Mouse (Mus musculus) gastrocnemius, adult 2 months (tissue): ENCODE data around the gene Elmo3. TPM values are rescaled to one million over a fixed set of nuclear protein-coding genes. Genes with fewer than 3 reads are reported as not detected.

ENCODE experiments used
- DNase-seq: peaks from one replicate; pipeline ENCODE4 v3.0.0; 2022
- H3K27ac ChIP-seq: fragments of 200-600 bp; 2 replicates; pipeline ENCODE4 v1.8.1; 2022; ENCODE audit warnings: mild to moderate bottlenecking
- H3K4me3 ChIP-seq: fragments of 200-600 bp; 2 replicates; pipeline ENCODE4 v1.8.1; 2022; ENCODE audit warnings: mild to moderate bottlenecking, moderate library complexity
- CTCF ChIP-seq: fragments of 200-600 bp; IDR thresholded peaks from 2 replicates; pipeline ENCODE4 v1.8.1; 2022; ENCODE audit warnings: antibody characterized with exemption, mild to moderate bottlenecking, moderate library complexity
- intact Hi-C: fragments of 180-260 bp; cut with DNase I; formaldehyde crosslinking; loops from one replicate; pipeline ENCODE4 v1.15.1; 2025
- microRNA-seq: library from miRNA; unstranded; fragments of <30 nt; microRNA quantifications from one replicate; pipeline ENCODE4 v1.2.0, GENCODE M21; 2021
- total RNA-seq, 2 experiments: library from RNA; stranded (reverse); gene quantifications; 2 replicates each; pipeline ENCODE4 v1.2.3; 2021

Gene Elmo3
- total RNA-seq, 2 experiments from 2014 or later = 1.2 to 1.6 TPM

DNA sequence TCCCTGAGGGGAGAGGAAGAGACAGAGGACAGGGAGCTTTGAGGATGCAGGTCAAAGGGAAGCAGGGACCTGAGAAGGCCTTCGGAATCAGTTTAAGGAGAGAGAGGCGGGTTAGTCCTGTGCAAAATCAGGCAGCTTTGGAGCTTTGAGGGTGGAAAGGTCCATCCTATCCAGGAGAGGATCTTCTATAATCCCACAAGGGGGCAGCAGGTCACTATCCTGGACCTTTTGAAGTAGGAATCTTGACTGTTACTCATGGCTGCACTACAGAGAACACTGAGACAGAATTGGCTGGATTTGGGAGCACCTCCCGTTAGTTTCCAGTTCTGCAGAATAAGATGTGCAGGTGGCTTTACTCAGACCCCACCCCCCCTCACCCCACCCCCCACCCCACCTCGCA lies 54.2 kb downstream of the Elmo3 start:
- TF ChIP-seq CTCF = peak; percentile 60
- intact Hi-C loops = loop anchor here (2.0 kb wide), 1 partner anchor 117 kb away; no protein-coding TSS in a partner anchor
- DNase-seq = no peak
- Histone ChIP-seq H3K27ac (no peak overlapping the region), H3K4me3 (no peak overlapping the region)

Small RNA genes within 50 kb of the gene (microRNA-seq; reads per million reads assigned to microRNA genes)
- gene Gm27320 (not detected), gene Mir328 (931 reads per million, percentile 76 among the genes with 10 or more reads in this experiment)

Other genes with a start within 250 kb of the Elmo3 start
- not detected for gene Ces3b, start 221.8 kb upstream of the Elmo3 start, total RNA-seq
- gene Ces4a, start 173.8 kb upstream of the Elmo3 start, total RNA-seq = not detected
- gene Cbfb, start 134.9 kb upstream of the Elmo3 start, total RNA-seq = 10 to 100 TPM; 58.9 to 76.8 TPM
- gene D230025D16Rik, start 80.5 kb upstream of the Elmo3 start, total RNA-seq = 10 to 100 TPM; 28.1 to 33.1 TPM
- 1 to 10 TPM; 1.8 to 3.5 TPM for gene B3gnt9, start 50.4 kb upstream of the Elmo3 start, total RNA-seq
- 1 to 10 TPM; 2.4 to 2.9 TPM for gene Tradd, start 41.0 kb upstream of the Elmo3 start, total RNA-seq
- 1 to 10 TPM; 1.0 to 1.1 TPM for gene Fbxl8, start 41.0 kb upstream of the Elmo3 start, total RNA-seq
- 1 to 10 TPM; 6.1 to 8.4 TPM for gene Hsf4, start 35.8 kb upstream of the Elmo3 start, total RNA-seq
- gene Nol3, start 29.5 kb upstream of the Elmo3 start, total RNA-seq = 10 to 100 TPM; 27.9 to 32.4 TPM
- gene 4931428F04Rik, start 15.7 kb upstream of the Elmo3 start, total RNA-seq = under 1 TPM; 0.33 to 0.98 TPM
- gene Exoc3l, start 9.5 kb upstream of the Elmo3 start, total RNA-seq = 1 to 10 TPM in 1 of 2 experiments, under 1 TPM in 1; 0.84 to 2.3 TPM
- gene E2f4, start 7.9 kb upstream of the Elmo3 start, total RNA-seq = 10 to 100 TPM; 26.8 to 29.7 TPM
- 1 to 10 TPM in 1 of 2 experiments, under 1 TPM in 1; 0.99 to 1.3 TPM for gene Lrrc29, start 20.7 kb downstream of the Elmo3 start, total RNA-seq
- gene Tmem208, start 20.8 kb downstream of the Elmo3 start, total RNA-seq = 10 to 100 TPM; 20.1 to 24.6 TPM
- gene Fhod1, start 42.4 kb downstream of the Elmo3 start, total RNA-seq = 10 to 100 TPM; 17.5 to 23.4 TPM
- gene Slc9a5, start 43.2 kb downstream of the Elmo3 start, total RNA-seq = under 1 TPM; 0.45 to 0.92 TPM
- gene Plekhg4, start 67.7 kb downstream of the Elmo3 start, total RNA-seq = not detected
- under 1 TPM in 1 of 2 experiments, not detected in 1; 0.23 TPM for gene Kctd19, start 107.9 kb downstream of the Elmo3 start, total RNA-seq
- gene Lrrc36, start 108.0 kb downstream of the Elmo3 start, total RNA-seq = under 1 TPM; 0.64 to 0.73 TPM
- 10 to 100 TPM; 52.8 to 53.4 TPM for gene Tppp3, start 165.9 kb downstream of the Elmo3 start, total RNA-seq
- 10 to 100 TPM in 1 of 2 experiments, 1 to 10 TPM in 1; 9.6 to 11.2 TPM for gene Zdhhc1, start 191.3 kb downstream of the Elmo3 start, total RNA-seq
- not detected for gene Hsd11b2, start 213.2 kb downstream of the Elmo3 start, total RNA-seq